Mouse (Mus musculus) CD8-positive naive resting alpha-beta T cell, adult 2 months (primary cell): ENCODE data around the gene P3h3.
"Not testable (repeated sequence)": the region's sequence is repeated elsewhere in the genome, so short reads cannot be mapped to it uniquely, and the experiment has no call there.

Source experiments
- DNase-seq, 2 experiments: peaks; one replicate each; pipeline ENCODE4 v3.0.0; 2022; ENCODE audit warnings: low read depth in 2 of 2, low spot score in 2 of 2

Gene P3h3

DNA sequence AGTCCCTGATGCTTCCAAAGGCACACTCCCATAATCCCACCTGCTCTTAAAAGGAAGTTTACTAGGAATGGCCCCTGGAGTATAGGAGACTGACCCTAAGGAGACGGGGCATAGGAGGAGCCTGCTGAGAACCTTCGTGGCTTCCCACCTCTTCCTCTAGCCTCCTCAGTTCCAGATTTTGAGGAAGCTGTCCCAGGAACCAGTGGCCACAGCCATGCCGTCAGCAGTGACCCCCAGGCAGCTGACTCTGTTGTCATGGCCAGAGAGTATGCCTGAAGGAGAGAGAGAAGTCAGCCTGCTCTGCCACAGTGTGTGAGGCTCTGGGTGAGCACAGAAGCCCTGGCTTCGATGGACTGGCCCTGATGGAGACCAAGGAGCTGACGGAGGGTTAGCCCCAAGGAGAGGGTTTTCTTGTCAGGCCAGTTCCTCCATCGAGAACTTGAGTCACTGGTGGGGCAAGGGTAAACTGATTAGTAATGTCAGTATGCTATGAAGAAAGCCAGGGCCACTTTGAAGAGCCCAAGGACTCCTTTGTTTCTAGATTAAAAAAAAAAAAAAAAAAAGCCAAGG, 23.0 kb downstream of the P3h3 start:
- DNase-seq = no peak

DNA sequence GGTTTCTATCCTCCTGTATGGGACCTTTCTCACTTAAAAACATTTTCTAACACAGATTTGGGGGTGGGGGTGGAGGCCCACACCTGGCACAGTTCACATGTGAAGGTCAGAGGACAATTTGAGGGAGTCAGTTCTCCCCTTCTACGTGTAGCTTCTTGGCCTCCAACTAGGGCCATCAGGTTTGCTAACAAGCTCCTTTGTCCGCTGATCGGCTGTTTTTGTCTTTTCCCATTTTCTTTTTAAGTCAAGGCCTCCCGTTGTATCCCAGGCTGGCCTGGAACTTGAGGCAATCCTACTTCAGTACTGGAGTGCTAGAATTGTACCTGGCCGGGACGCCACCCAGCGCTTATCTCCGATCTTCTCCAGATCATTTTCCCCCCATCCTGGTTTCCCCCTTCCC, 25.9 kb downstream of the P3h3 start:
- DNase-seq = no peak

GRCm38 (mm10) chr6:124831199-124831598, 26.4 kb downstream of the P3h3 start:
- DNase-seq = not testable (repeated sequence)

GRCm38 (mm10) chr6:124829799-124830700, 27.5 kb downstream of the P3h3 start:
- peak; percentile 85 to 89 for DNase-seq

DNA sequence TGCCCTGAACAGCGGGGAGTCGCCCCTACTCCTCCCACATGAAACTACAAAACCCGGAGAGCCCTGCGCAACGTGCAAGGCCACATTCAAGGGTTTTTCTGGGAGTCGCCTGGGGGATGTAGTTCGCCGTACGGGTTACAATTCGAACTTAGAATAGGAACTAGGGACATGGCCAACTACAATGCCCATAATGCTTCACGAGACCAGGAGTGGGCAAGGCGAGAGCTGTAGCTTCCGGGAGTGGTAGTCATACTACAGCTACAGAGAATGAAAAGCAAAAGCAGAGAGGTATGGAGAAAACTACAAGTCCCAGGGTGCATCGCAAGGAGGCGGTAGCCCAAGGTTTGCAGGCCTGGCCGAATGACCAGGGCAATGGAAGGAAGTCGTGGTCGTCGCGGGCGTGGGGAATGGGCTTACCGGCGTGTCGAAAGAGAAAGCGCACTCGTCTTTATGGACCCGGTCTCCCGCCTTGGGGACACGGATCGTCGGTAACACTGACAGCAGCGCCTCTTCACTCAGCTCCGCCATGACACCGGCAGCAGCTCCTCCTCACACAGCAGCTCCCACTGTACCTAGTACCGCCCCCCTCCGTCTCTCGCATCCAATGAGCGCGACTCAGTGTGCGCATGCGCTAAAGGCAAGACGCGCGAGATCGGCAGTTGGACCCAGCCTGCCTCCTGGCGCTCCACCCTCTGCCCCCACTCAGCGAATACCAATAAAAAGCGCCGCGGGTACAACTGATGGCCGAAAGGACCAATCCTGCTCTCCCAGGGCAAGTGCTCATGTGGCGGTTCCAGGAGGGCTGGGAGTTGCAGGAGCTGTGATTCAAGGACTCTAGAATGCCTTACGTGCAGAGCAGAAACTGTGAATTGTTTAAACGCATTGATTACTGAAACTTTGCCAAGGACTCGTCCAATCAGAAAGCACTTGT, 28.4 kb downstream of the P3h3 start, which contains the start of the genes Usp5 and Cdca3:
Gene Usp5, minus strand, starts transcription at position 617 of the 931 bp plus-strand sequence.
Gene Cdca3, plus strand, starts transcription at position 680 of the 931 bp plus-strand sequence.
- DNase-seq = peak; percentile 96 to 97

GRCm38 (mm10) chr6:124828101-124828592, 29.4 kb downstream of the P3h3 start:
- DNase-seq = no peak

DNA sequence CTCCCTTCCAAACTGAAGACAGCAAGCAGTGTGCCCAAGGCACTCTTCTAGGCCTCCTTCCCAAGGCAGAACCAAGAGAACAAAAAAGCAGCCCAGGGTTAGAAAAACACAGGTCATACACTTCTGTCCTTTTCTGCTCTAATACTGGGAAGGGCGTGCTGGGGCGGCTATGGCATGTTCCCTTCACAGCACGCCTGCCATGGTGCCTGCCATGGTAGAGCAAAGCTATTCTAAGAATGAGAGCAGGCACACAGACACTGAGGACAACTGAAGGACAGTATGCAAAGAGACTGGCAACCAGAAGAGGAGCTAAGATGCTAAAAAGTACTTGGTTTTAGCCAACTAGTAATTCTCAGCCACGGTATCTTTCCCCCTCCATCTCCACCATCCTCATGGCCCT, 35.5 kb downstream of the P3h3 start:
- DNase-seq = no peak

DNA sequence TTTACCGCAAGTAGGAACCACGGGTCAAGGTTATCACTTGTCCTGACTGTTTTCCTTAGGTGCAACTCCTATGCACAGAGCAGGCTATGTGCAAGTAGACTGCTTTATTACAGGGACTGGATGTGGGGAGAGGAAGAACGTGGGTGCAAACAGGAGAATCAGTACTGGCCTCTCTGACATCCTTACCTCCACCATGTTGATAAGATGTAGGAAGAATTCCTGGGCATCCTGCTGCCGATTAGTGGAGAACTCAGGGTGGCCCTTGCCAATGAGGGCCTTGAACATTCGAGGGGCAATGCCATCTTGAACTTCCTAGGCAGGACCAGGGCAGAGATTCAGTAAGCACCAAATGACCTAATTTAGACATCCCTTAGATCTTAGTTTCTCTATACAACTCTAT, 36.7 kb downstream of the P3h3 start:
- no peak for DNase-seq

DNA sequence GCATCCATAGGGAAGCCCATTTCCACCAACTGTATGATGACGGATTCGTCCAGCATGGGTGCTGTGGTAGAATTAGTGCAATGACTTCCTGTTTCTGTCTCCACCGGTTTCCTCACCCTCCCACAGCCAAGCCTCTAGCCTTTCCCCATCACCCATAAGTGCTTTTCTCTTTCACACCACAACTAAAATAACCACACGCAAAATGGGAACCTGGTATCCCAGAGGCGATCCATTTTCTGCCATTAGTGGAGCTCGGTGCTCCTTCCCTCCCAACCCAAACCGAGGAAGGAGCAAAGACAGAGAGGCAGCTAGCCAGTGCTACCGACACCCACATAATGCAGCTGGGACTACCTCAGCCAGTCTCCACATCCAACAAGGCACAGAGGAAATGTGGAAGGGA, 39.6 kb downstream of the P3h3 start:
- no peak for DNase-seq

DNA sequence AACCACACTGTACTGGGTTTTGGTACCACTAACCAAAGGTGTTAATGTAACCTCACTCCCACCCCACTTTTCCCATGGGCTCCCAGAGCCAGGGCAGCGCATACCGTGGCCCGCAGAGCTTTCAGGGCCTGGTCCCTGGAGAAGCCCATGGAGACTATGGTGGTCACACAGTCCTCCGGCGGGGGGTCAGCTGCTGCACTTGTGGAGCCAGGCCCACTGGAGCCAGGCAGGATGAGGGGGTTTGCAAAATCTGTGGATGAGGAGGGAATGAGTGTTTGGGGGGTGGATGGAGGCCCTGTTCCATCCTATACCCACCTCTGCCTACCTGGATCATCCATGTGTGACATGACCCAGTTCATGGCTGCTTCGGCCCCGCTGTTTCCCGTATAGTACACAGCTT, 40.0 kb downstream of the P3h3 start:
- DNase-seq = no peak

GRCm38 (mm10) chr6:124817125-124817524, 40.4 kb downstream of the P3h3 start:
- no peak for DNase-seq

- no peak for DNase-seq
These were observed 40.9 kb downstream of the P3h3 start for GRCm38 (mm10) chr6:124816611-124817010.

DNA sequence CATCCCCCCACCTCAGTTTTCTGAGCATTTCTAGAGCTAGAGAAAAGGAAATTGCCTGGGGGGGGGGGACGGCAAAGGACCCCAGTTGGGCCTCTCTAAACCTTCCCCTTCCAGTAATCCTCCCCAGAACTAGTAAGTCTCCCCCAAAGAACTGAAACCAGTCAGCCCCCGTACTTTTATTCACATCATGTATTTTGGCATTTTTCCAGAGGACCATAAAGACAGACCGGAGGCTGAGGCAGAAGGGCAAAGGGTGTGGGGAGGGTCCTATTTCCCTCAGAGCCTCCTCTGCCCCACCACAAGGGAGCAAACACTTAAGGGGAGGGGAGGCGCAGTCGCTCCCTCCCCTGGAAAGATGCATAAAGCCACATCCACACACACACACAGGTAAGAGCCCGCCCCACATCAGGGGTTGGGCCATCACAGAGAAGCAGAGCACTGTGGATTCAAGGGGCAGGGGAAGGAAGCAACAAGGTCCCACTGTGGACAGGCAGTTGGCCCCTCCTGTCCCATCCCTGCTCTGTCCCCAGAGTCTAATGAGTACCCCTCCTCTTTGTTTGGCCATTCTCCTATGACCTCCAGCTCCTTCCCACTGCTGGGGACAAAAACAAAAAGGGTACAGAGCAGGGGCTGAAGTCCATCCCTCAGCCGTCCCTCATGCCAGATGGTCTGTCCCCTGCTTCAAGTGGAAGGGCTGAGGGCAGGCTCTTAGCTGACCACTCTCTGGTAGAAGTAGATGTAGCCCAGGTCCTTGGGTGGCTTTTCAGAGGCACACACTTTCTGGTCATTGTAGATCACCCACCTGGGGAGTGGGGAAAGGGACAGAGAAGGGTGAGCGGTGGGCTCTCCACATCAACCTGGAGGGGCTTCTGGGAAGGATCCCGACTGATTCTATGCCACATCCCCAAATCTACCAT, 42.4 kb downstream of the P3h3 start:
- DNase-seq = no peak

DNA sequence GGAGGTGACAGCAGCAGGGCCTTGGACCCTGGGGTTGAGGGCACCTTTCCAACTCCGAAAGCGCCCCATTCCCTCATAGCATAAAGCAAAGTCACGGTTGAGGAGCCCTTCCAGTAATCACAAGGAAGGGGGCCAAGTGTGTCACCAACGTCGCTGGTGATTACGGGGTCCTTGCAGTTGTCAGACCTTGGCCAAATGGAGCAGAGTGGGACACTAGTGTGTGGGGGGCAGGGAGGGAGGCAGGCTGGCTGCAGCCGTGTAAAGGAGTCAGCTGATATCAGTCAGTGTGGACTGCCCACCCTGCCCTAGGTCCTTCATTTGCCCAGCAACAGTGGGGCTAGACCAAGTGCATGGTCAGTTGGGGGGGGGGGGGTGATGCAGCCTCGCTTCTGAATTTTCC, 43.1 kb downstream of the P3h3 start:
- no peak for DNase-seq

- DNase-seq = peak; percentile 54 to 67
These were observed 43.6 kb downstream of the P3h3 start, which contains the start of gene Tpi1 for GRCm38 (mm10) chr6:124813933-124814332. Gene Tpi1 (minus strand): TSS chr6:124814296.

- DNase-seq = peak in 1 of 2 experiments; percentile 41
These were observed 44.1 kb downstream of the P3h3 start for GRCm38 (mm10) chr6:124813496-124813895.

DNA sequence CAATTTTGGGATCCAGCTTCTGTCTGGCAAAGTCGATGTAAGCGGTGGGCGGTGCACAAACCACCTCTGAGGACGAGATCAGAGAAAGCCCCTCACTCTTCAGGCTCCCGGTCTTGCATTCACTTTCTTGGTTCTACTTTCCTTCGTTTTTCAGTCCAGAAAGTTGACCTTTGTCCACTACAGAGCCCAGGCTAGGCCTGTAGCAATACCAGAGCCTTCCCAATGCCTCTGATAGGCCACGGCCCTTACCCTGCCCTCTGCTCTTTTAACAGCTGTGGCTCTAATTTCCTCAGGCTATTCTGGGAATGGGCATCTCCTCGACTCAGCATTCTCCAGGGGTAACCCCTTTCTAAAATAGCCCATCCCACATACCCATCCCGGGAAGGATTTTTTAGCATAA, 44.7 kb downstream of the P3h3 start:
- no peak for DNase-seq

DNA sequence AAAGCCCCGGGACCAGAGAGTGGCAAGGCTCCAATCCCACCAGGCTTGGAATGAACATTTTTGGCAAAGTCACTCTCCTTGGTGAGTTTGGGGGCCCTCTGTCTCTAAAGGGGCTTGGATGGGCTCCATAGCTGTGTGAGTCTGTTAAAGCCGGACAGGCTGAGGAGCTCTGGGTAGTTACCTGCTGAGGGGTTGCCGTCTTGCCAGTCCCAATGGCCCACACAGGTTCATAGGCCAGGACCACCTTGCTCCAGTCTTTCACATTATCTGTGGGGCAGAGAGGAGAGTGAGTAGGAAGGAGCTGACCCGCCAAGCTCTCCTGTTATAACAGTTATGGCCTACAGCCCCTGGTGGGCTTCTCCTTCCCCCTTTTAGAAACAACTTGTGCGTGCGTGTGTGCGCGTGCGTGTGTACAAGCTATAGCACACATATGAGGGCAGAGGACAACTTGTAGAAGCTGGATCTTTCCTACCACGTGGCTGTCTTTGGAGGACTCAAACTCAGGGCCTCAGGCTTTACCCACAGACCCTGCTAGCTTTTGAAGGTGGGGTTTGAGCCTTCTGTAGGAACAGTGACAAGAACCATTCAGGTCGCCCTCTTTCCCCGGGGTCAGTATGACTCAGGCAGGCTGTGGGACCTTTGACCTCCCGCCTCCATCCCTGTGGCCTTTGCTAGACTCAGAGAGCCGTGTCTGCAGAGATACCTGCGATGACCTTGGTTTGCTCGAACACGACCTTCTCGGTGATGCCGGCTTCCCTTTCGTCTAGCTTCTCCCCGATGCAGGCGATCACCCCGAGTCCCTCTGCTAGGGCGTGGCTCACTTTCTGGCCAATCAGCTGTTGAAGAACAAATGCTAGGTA, 45.6 kb downstream of the P3h3 start:
- DNase-seq = no peak

DNA sequence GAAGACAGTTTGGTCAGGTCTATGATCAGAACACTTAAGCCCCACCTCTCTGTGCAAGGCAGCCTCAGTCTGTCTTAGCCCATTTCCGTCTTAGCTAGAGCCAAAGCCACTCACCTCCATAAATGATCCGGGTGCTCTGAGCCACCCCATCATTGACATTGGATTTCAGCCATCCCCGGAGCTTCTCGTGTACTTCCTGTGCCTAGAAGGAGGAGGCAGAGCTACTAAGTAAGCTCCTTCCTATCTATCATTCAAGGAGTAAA, 46.2 kb downstream of the P3h3 start:
- DNase-seq = no peak
